In the genomic region with DNA sequence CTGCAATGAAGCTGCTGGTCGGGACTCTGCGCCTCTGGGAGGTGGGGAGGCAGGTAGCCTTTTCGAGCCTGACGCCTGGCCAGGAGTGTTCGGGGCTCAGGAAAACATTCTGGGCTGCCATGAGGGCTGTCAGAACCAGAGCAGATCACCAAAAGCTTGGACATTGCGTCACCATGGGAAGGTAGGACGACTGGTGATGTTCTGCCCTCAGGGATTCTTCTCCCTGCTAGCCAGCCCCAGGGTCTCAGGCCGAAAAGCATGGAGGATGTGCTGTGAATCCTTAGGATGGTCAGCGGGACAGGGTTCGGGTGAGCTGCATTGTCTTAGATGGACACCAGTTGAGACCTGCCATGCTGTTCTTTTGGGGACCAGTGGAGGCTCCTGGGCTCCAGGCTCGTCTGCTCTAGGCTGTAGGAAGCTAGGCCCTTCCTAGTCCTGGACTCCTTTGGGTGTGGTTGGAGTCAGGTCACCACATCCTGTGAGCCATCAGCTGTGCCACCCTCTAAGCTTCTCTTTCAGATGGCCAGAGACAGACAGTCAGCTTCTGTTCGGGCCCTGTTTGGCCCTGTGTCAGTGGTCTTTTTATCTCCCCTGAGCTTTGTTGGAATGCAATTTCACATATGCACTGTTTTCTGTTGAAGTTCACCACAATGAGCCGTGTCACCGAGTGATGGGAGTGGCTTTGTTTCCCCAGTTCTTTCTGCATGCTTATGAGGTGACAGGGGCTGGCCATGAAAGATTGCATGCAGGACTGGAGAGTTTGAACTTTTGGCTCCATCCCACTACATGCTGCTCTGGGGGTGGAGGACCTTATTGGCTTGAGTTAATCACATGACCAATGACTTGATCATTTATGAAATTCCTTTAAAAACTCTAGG, we compare ENCODE assay signal across 7 mouse cellular contexts. TPM values are rescaled to one million over a fixed set of nuclear protein-coding genes. Genes with fewer than 3 reads are reported as not detected.
DNase-seq lines count a peak whose midpoint lies in the region; ATAC-seq and TF ChIP-seq lines count a peak whose summit lies in the region.

No protein-coding gene starts in this region.

- peaks cover 85% of the 10 kb centered on the region for H3K4me1 ChIP-seq in E14TG2a.4 (replicated peaks; ENCODE audit: low read depth, low read length)
- H3K4me1 ChIP-seq in bone marrow, adult 2 months (ENCODE audit: control insufficient read depth, insufficient read depth, low read length): peaks cover 18% of the 10 kb centered on the region

- H3K27me3 ChIP-seq in E14TG2a.4 (ENCODE audit: insufficient read depth, low read length): no peaks in the 10 kb centered on the region

- ATAC-seq in megakaryocyte, adult 5-6 weeks (ENCODE audit: poor library complexity, severe bottlenecking): peak; percentile 53

- peaks cover 25% of the 10 kb centered on the region for H3K36me3 ChIP-seq in E14TG2a.4 (ENCODE audit: insufficient read depth, low read length)

- peak overlapping the region; percentile 40; the same call in 1 of the 2 replicates for H3K27ac ChIP-seq in bone marrow, adult 2 months (ENCODE audit: control insufficient read depth, insufficient read depth, low read depth, low read length, poor library complexity)

- 30% methylated on average over 14 of the region's 14 CpGs for WGBS in bone marrow, adult 2 months

- no peaks in the 10 kb centered on the region for H3K9me3 ChIP-seq in E14TG2a.4 (ENCODE audit: low read length)

- H3K4me3 ChIP-seq in E14TG2a.4 (replicated peaks; ENCODE audit: low read length): peak overlapping the region; percentile 72
- no peak overlapping the region for H3K4me3 ChIP-seq in bone marrow, adult 2 months (replicated peaks; ENCODE audit: control insufficient read depth, low read depth, low read length)

- no peak for TF ChIP-seq POLR2A in bone marrow, adult 2 months (IDR thresholded peaks at IDR 0.05; ENCODE audit: borderline replicate concordance, control insufficient read depth, low read depth, low read length)

- peak; percentile 37 for DNase-seq in heart, postnatal 4 days
- DNase-seq in adrenal gland, adult 18-20 months (ENCODE audit: low spot score in 2 of 2): no peak
- DNase-seq in gastrocnemius, adult 8-10 months (ENCODE audit: low spot score in 2 of 2): no peak
- DNase-seq in layer of hippocampus, postnatal 10 days (ENCODE audit: low spot score in 2 of 2): no peak

- TF ChIP-seq CTCF in E14TG2a.4 (conservative IDR thresholded peaks at IDR 0.05; ENCODE audit: low read length): no peak
- TF ChIP-seq CTCF in bone marrow, adult 2 months (IDR thresholded peaks at IDR 0.05; ENCODE audit: control insufficient read depth, insufficient read depth, low read length): no peak

RNA-seq across cellular contexts. Expression of a gene that starts 8.5 kb away (rescaled TPM):
- 12.4 and 32.0 TPM in 2 replicates for polyA plus RNA-seq in bone marrow, adult 2 months (2011; ENCODE audit: insufficient read depth, insufficient read length, low replicate concordance, missing spikeins)
- total RNA-seq in heart, postnatal 4 days (2021): 10 to 100 TPM; 54.3 to 58.4 TPM
- total RNA-seq in megakaryocyte, adult 5-6 weeks (2015): 43.3 and 44.5 TPM in 2 replicates
- 40.1 and 43.3 TPM in 2 replicates for total RNA-seq in megakaryocyte, adult 5-6 weeks (2017)
- 10 to 100 TPM; 45.7 to 54.0 TPM for total RNA-seq in adrenal gland, adult 18-20 months (2021)
- total RNA-seq in gastrocnemius, adult 8-10 months (2022): 10 to 100 TPM; 13.8 to 15.9 (median 15.1) TPM
- 100 to 1,000 TPM; 426 to 431 TPM for total RNA-seq in layer of hippocampus, postnatal 10 days (2021)

RNA-seq across cellular contexts. Expression of a gene that starts 27.8 kb away (rescaled TPM):
- not detected in 2 replicates for polyA plus RNA-seq in bone marrow, adult 2 months (2011; ENCODE audit: insufficient read depth, insufficient read length, low replicate concordance, missing spikeins)
- total RNA-seq in heart, postnatal 4 days (2021): not detected
- total RNA-seq in megakaryocyte, adult 5-6 weeks (2015): not detected in 2 replicates
- not detected in 2 replicates for total RNA-seq in megakaryocyte, adult 5-6 weeks (2017)
- not detected for total RNA-seq in adrenal gland, adult 18-20 months (2021)
- not detected for total RNA-seq in gastrocnemius, adult 8-10 months (2022)
- not detected for total RNA-seq in layer of hippocampus, postnatal 10 days (2021)

RNA-seq across cellular contexts. Expression of a gene that starts 34.3 kb away (rescaled TPM):
- polyA plus RNA-seq in bone marrow, adult 2 months (2011; ENCODE audit: insufficient read depth, insufficient read length, low replicate concordance, missing spikeins): 0.61 TPM in 1 of 2 replicates, not detected in the other
- total RNA-seq in heart, postnatal 4 days (2021): 1 to 10 TPM; 1.5 to 1.8 TPM
- total RNA-seq in megakaryocyte, adult 5-6 weeks (2015): 1.2 and 1.4 TPM in 2 replicates
- 0.22 and 0.24 TPM in 2 replicates for total RNA-seq in megakaryocyte, adult 5-6 weeks (2017)
- total RNA-seq in adrenal gland, adult 18-20 months (2021): 1 to 10 TPM; 1.9 to 3.3 TPM
- under 1 TPM; 0.11 to 0.48 (median 0.28) TPM for total RNA-seq in gastrocnemius, adult 8-10 months (2022)
- total RNA-seq in layer of hippocampus, postnatal 10 days (2021): under 1 TPM; 0.62 to 0.78 TPM

Comparison
In these comparisons a context has a peak if more than half of its experiments do, and no peak if none do; other contexts are left out.
1. RNA of a gene that starts 8.5 kb away (total RNA-seq): 426 to 431 TPM in layer of hippocampus, postnatal 10 days; 54.3 to 58.4 TPM in heart, postnatal 4 days, 45.7 to 54.0 TPM in adrenal gland, adult 18-20 months, 40.1 to 44.5 TPM in megakaryocyte, adult 5-6 weeks and 13.8 to 15.9 TPM in gastrocnemius, adult 8-10 months; every median in the first group is over 4 times any median in the second.